Mouse (Mus musculus) ES-Bruce4 (cell line): ENCODE results near the gene Xrn2.

Experiments
- CTCF ChIP-seq: IDR thresholded peaks from one replicate; pipeline ENCODE4 v1.8.1; 2011; ENCODE audit warnings: low read depth, low read length
- EP300 ChIP-seq: IDR thresholded peaks from 2 replicates; pipeline ENCODE4 v1.6.1; 2011; ENCODE audit warnings: low read depth, low read length; ENCODE audit not compliant: insufficient read depth
- POLR2A ChIP-seq: IDR thresholded peaks from one replicate; pipeline ENCODE4 v1.8.1; 2011; ENCODE audit warnings: low read length; ENCODE audit not compliant: insufficient read depth

- TF ChIP-seq POLR2A (no peak), CTCF (no peak), EP300 (no peak)
Measured at GRCm38 (mm10) chr2:147023560-147023959, 10.8 kb downstream of the Xrn2 start.
